30 mouse cellular contexts compared by ENCODE assay signal in genomic region chr9:94400596-94400995, GRCm38 (mm10).
"Had no signal": no experiment of that assay in that cellular context is flagged by ENCODE, and none has a peak within 500 bp of the region (broad histone marks: within the 10 kb centered on the region; RNA-seq: fewer than 3 reads in every experiment).

No protein-coding gene starts in this region.

- H3K4me3 ChIP-seq: heart, embryonic 12.5 days; heart, embryonic 13.5 days; heart, embryonic 15.5 days; hindbrain, embryonic 10.5 days; hindbrain, embryonic 12.5 days; hindbrain, embryonic 13.5 days; hindbrain, embryonic 15.5 days; intestine, embryonic 15.5 days; kidney, embryonic 15.5 days; layer of hippocampus, adult 2 months; left cerebral cortex, adult 2 months had no signal

- H3K4me1 ChIP-seq: hindbrain, embryonic 10.5 days; hindbrain, embryonic 12.5 days; hindbrain, embryonic 13.5 days; hindbrain, embryonic 15.5 days; intestine, embryonic 15.5 days; kidney, embryonic 15.5 days had no signal

- H3K27ac ChIP-seq: heart, embryonic 13.5 days; heart, embryonic 15.5 days; hindbrain, embryonic 10.5 days; hindbrain, embryonic 12.5 days; hindbrain, embryonic 13.5 days; hindbrain, embryonic 14.5 days; hindbrain, embryonic 15.5 days; hindbrain, postnatal 0 days; intestine, embryonic 15.5 days; kidney, embryonic 15.5 days; kidney, postnatal 0 days; layer of hippocampus, adult 2 months; left cerebral cortex, adult 2 months had no signal

- DNase-seq: heart, postnatal 10 days; heart, postnatal 14 days; heart, postnatal 36 days; heart, postnatal 4 days; kidney, adult 11 months; kidney, adult 18-20 months; kidney, adult 2 months; kidney, adult 8-10 months; kidney, adult 9 months; kidney, postnatal 10 days; kidney, postnatal 14 days; kidney, postnatal 25 days; kidney, postnatal 36 days; kidney, postnatal 4 days; layer of hippocampus, adult 9-11 months; layer of hippocampus, postnatal 36 days had no signal

- H3K27me3 ChIP-seq: heart, embryonic 12.5 days; heart, embryonic 13.5 days; heart, embryonic 15.5 days; hindbrain, embryonic 12.5 days; hindbrain, embryonic 13.5 days; hindbrain, embryonic 15.5 days; intestine, embryonic 15.5 days; kidney, embryonic 15.5 days had no signal
